Mouse (Mus musculus): ENCODE results near the gene Apobr. TPM values are rescaled to one million over a fixed set of nuclear protein-coding genes. Genes with fewer than 3 reads are reported as not detected.

Gene Apobr
- polyA plus RNA-seq, 1 experiment from 2014 or later = 0.22 TPM

GRCm38 (mm10) chr7:126581661-126582060 is 3.1 kb upstream of the Apobr start:
- WGBS = 78% methylated on average over 6 of the region's 6 CpGs
- no peaks in the 10 kb centered on the region for H3K9me3 ChIP-seq (replicated peaks)
- ATAC-seq (ENCODE audit: low FRiP score) = no peak
- H3K4me1 ChIP-seq = peaks cover 31% of the 10 kb centered on the region
- H3K4me2 ChIP-seq = peak overlapping the region; percentile 87
- peaks cover 15% of the 10 kb centered on the region; the same call in 1 of the 2 replicates for H3K27me3 ChIP-seq (replicated peaks)
- no peak overlapping the region for H3K9ac ChIP-seq (replicated peaks)
- peaks cover 19% of the 10 kb centered on the region for H3K36me3 ChIP-seq
- no peak overlapping the region for H3K27ac ChIP-seq (replicated peaks)
- H3K4me3 ChIP-seq (replicated peaks) = 0 out of 2 replicates have a peak overlapping the region, but pooled peaks have one; percentile 1

GRCm38 (mm10) chr7:126582759-126583158 is 2.0 kb upstream of the Apobr start:
- Histone ChIP-seq H3K4me2 (peak overlapping the region; percentile 87), H3K27ac (replicated peaks) (peak overlapping the region; percentile 91), H3K36me3 (peaks cover 11% of the 10 kb centered on the region; the same call in 1 of the 2 replicates), H3K27me3 (replicated peaks) (peaks cover 15% of the 10 kb centered on the region; the same call in 1 of the 2 replicates), H3K9me3 (replicated peaks) (no peaks in the 10 kb centered on the region), H3K9ac (replicated peaks) (peak overlapping the region; percentile 61), H3K4me1 (peaks cover 34% of the 10 kb centered on the region), H3K4me3 (replicated peaks) (peak overlapping the region; percentile 61)
- WGBS = 1% methylated on average over 20 of the region's 20 CpGs
- ATAC-seq (ENCODE audit: low FRiP score) = peak; percentile 63

- peak overlapping the region; percentile 87 for H3K4me2 ChIP-seq
- H3K36me3 ChIP-seq = peaks cover 6% of the 10 kb centered on the region; the same call in 1 of the 2 replicates
- peaks cover 38% of the 10 kb centered on the region for H3K4me1 ChIP-seq
- peak overlapping the region; percentile 61 for H3K4me3 ChIP-seq (replicated peaks)
- peak; percentile 91 for ATAC-seq (ENCODE audit: low FRiP score)
- peak overlapping the region; percentile 91 for H3K27ac ChIP-seq (replicated peaks)
- no peaks in the 10 kb centered on the region for H3K9me3 ChIP-seq (replicated peaks)
- H3K27me3 ChIP-seq (replicated peaks) = peaks cover 15% of the 10 kb centered on the region; the same call in 1 of the 2 replicates
- peak overlapping the region; percentile 61 for H3K9ac ChIP-seq (replicated peaks)
- WGBS = under 1% methylated on average over 22 of the region's 22 CpGs
Observed at GRCm38 (mm10) chr7:126583251-126583709, 1.5 kb upstream of the Apobr start.

- ATAC-seq (ENCODE audit: low FRiP score) = no peak
- Histone ChIP-seq H3K36me3 (peaks cover 2% of the 10 kb centered on the region; the same call in 1 of the 2 replicates), H3K27ac (replicated peaks) (peak overlapping the region; percentile 91), H3K9ac (replicated peaks) (peak overlapping the region; percentile 61), H3K4me3 (replicated peaks) (peak overlapping the region; percentile 61), H3K4me2 (peak overlapping the region; percentile 87), H3K4me1 (peaks cover 38% of the 10 kb centered on the region), H3K27me3 (replicated peaks) (peaks cover 15% of the 10 kb centered on the region; the same call in 1 of the 2 replicates), H3K9me3 (replicated peaks) (no peaks in the 10 kb centered on the region)
- WGBS = 58% methylated on average over 6 of the region's 6 CpGs
Observed at GRCm38 (mm10) chr7:126583761-126584160, 981 bp upstream of the Apobr start.

GRCm38 (mm10) chr7:126585717-126586116 is 975 bp downstream of the Apobr start, which contains the start of gene Cln3:
Gene Cln3 (minus strand): TSS chr7:126585817.
- Histone ChIP-seq H3K27me3 (replicated peaks) (peaks cover 15% of the 10 kb centered on the region; the same call in 1 of the 2 replicates), H3K4me2 (no peak within 1 kb of the TSS), H3K9ac (replicated peaks) (no peak within 1 kb of the TSS), H3K27ac (replicated peaks) (no peak within 1 kb of the TSS), H3K4me1 (peaks cover 35% of the 10 kb centered on the region), H3K9me3 (replicated peaks) (no peaks in the 10 kb centered on the region), H3K4me3 (replicated peaks) (no peak within 1 kb of the TSS), H3K36me3 (no peaks in the 10 kb centered on the region)
- ATAC-seq (ENCODE audit: low FRiP score) = no peak
- WGBS = 81% methylated on average over 6 of the region's 6 CpGs

- no peak for ATAC-seq (ENCODE audit: low FRiP score)
- Histone ChIP-seq H3K9ac (replicated peaks) (no peak overlapping the region), H3K4me3 (replicated peaks) (no peak overlapping the region), H3K9me3 (replicated peaks) (no peaks in the 10 kb centered on the region), H3K27ac (replicated peaks) (no peak overlapping the region), H3K4me1 (peaks cover 24% of the 10 kb centered on the region), H3K27me3 (replicated peaks) (peaks cover 15% of the 10 kb centered on the region; the same call in 1 of the 2 replicates), H3K4me2 (no peak overlapping the region), H3K36me3 (no peaks in the 10 kb centered on the region)
- WGBS = 69% methylated on average over 8 of the region's 8 CpGs
Observed at GRCm38 (mm10) chr7:126586839-126587238, 2.1 kb downstream of the Apobr start.

GRCm38 (mm10) chr7:126587779-126588178 is 3.0 kb downstream of the Apobr start:
- Histone ChIP-seq H3K9me3 (replicated peaks) (no peaks in the 10 kb centered on the region), H3K9ac (replicated peaks) (0 out of 2 replicates have a peak overlapping the region, but pooled peaks have one; percentile 17), H3K27me3 (replicated peaks) (peaks cover 15% of the 10 kb centered on the region; the same call in 1 of the 2 replicates), H3K36me3 (no peaks in the 10 kb centered on the region), H3K4me2 (peak overlapping the region; percentile 36), H3K27ac (replicated peaks) (no peak overlapping the region), H3K4me1 (peaks cover 14% of the 10 kb centered on the region), H3K4me3 (replicated peaks) (no peak overlapping the region)
- WGBS = 4% methylated on average over 16 of the region's 16 CpGs
- no peak for ATAC-seq (ENCODE audit: low FRiP score)

- ATAC-seq (ENCODE audit: low FRiP score) = no peak
- Histone ChIP-seq H3K36me3 (no peaks in the 10 kb centered on the region), H3K4me1 (no peaks in the 10 kb centered on the region), H3K4me2 (no peak within 1 kb of the TSS), H3K9me3 (replicated peaks) (no peaks in the 10 kb centered on the region), H3K27ac (replicated peaks) (no peak within 1 kb of the TSS), H3K4me3 (replicated peaks) (no peak within 1 kb of the TSS), H3K27me3 (replicated peaks) (0 out of 2 replicates have a peak, but pooled peaks cover 6% of the 10 kb centered on the region), H3K9ac (replicated peaks) (no peak within 1 kb of the TSS)
- WGBS = 84% methylated on average over 11 of the region's 11 CpGs
Observed at GRCm38 (mm10) chr7:126594862-126595561, 10.3 kb downstream of the Apobr start, which contains the start of gene Il27. Gene Il27 (minus strand): TSS chr7:126594941.

- Histone ChIP-seq H3K4me1 (no peaks in the 10 kb centered on the region), H3K9me3 (replicated peaks) (no peaks in the 10 kb centered on the region), H3K27ac (replicated peaks) (no peak overlapping the region), H3K9ac (replicated peaks) (no peak overlapping the region), H3K4me3 (replicated peaks) (no peak overlapping the region), H3K27me3 (replicated peaks) (0 out of 2 replicates have a peak, but pooled peaks cover 6% of the 10 kb centered on the region), H3K4me2 (no peak overlapping the region), H3K36me3 (no peaks in the 10 kb centered on the region)
- 85% methylated on average over 5 of the region's 5 CpGs for WGBS
- ATAC-seq (ENCODE audit: low FRiP score) = no peak
Observed at GRCm38 (mm10) chr7:126595890-126596289, 11.1 kb downstream of the Apobr start.

- Histone ChIP-seq H3K9ac (replicated peaks) (no peak overlapping the region), H3K4me2 (no peak overlapping the region), H3K4me3 (replicated peaks) (no peak overlapping the region), H3K27me3 (replicated peaks) (0 out of 2 replicates have a peak, but pooled peaks cover 6% of the 10 kb centered on the region), H3K36me3 (no peaks in the 10 kb centered on the region), H3K27ac (replicated peaks) (no peak overlapping the region), H3K9me3 (replicated peaks) (no peaks in the 10 kb centered on the region), H3K4me1 (no peaks in the 10 kb centered on the region)
- no peak for ATAC-seq (ENCODE audit: low FRiP score)
- 68% methylated on average over 6 of the region's 6 CpGs for WGBS
Observed at GRCm38 (mm10) chr7:126596414-126596813, 11.7 kb downstream of the Apobr start.

GRCm38 (mm10) chr7:126598919-126599318 is 14.2 kb downstream of the Apobr start:
- no peaks in the 10 kb centered on the region for H3K9me3 ChIP-seq (replicated peaks)
- no peak for ATAC-seq (ENCODE audit: low FRiP score)
- 83% methylated on average over 6 of the region's 6 CpGs for WGBS
- no peak overlapping the region for H3K4me2 ChIP-seq
- H3K4me1 ChIP-seq = no peaks in the 10 kb centered on the region
- H3K36me3 ChIP-seq = no peaks in the 10 kb centered on the region
- no peak overlapping the region for H3K27ac ChIP-seq (replicated peaks)
- no peaks in the 10 kb centered on the region for H3K27me3 ChIP-seq (replicated peaks)
- no peak overlapping the region for H3K4me3 ChIP-seq (replicated peaks)
- H3K9ac ChIP-seq (replicated peaks) = no peak overlapping the region

GRCm38 (mm10) chr7:126601896-126602295 is 17.2 kb downstream of the Apobr start:
- Histone ChIP-seq H3K4me2 (no peak overlapping the region), H3K27me3 (replicated peaks) (no peaks in the 10 kb centered on the region), H3K9me3 (replicated peaks) (no peaks in the 10 kb centered on the region), H3K4me3 (replicated peaks) (no peak overlapping the region), H3K27ac (replicated peaks) (no peak overlapping the region), H3K36me3 (no peaks in the 10 kb centered on the region), H3K9ac (replicated peaks) (no peak overlapping the region), H3K4me1 (no peaks in the 10 kb centered on the region)
- no peak for ATAC-seq (ENCODE audit: low FRiP score)
- 48% methylated on average over 5 of the region's 5 CpGs for WGBS
